Mouse (Mus musculus) olfactory bulb, adult 2 months (tissue): ENCODE measurements around the gene Fgfr2. TPM values are rescaled to one million over a fixed set of nuclear protein-coding genes. Genes with fewer than 3 reads are reported as not detected.
A peak's percentile ranks its signal among the peaks of the same experiment; 100 is the strongest.

Source experiments
- H3K27ac ChIP-seq: fragments of 200-500 bp; 2 replicates; pipeline ENCODE4 v1.5.1; 2012; ENCODE audit warnings: low read depth, low read length; ENCODE audit not compliant: insufficient read depth
- H3K4me1 ChIP-seq: fragments of 200-500 bp; 2 replicates; pipeline ENCODE4 v1.6.1; 2012; ENCODE audit warnings: low read length; ENCODE audit not compliant: control insufficient read depth, insufficient read depth
- H3K4me3 ChIP-seq: fragments of 200-500 bp; 2 replicates; pipeline ENCODE4 v1.5.1; 2012; ENCODE audit warnings: mild to moderate bottlenecking, low read depth, low read length, moderate library complexity; ENCODE audit not compliant: insufficient read depth
- CTCF ChIP-seq: fragments of 200-500 bp; IDR thresholded peaks from 2 replicates; pipeline ENCODE4 v1.5.1; 2012; ENCODE audit warnings: low read depth, mild to moderate bottlenecking, low read length, moderate library complexity; ENCODE audit not compliant: insufficient read depth
- POLR2A ChIP-seq: fragments of 200-500 bp; IDR thresholded peaks from 2 replicates; pipeline ENCODE4 v1.6.1; 2012; ENCODE audit warnings: mild to moderate bottlenecking, low read depth, low read length, moderate library complexity; ENCODE audit not compliant: insufficient read depth
- WGBS: fragments of 180-500 bp; shearing (Covaris S2); methylation state at CpG from one replicate; pipeline ENCODE4 v1.1.7; 2018; 5-methylcytosine and 5-hydroxymethylcytosine counted together
- polyA plus RNA-seq: library from polyadenylated mRNA; stranded (reverse); fragments of >200 nt; gene quantifications from 2 replicates; pipeline ENCODE4 v1.2.4, GENCODE M21; 2012; ENCODE audit warnings: low replicate concordance; ENCODE audit not compliant: missing spikeins, insufficient read depth, insufficient read length

Gene Fgfr2
- polyA plus RNA-seq, 1 experiment: not detected

DNA sequence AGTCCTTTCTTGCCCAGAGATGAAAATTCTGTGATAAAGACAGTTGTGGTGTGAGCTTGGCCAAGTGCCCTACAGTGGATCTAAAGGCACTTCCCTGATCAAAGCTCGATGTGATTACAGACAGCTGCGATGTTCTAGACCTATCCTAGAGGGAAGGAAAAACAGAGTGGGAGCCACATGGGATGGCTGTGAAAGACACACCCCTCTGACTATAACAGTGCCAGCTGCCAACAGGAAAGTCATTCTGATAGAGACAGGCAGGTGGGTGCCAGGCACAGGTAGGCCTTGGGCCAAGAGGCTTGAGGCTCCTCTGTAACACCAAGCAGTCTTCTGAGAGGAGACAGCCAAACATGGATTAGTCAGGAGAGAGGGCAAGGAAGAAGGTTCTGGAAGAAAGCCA is 2104.0 kb downstream of the Fgfr2 start:
- 85% methylated on average over 2 of the region's 2 CpGs for WGBS
- no peaks in the 10 kb centered on the region for H3K4me1 ChIP-seq
- TF ChIP-seq POLR2A: no peak
- no peak for TF ChIP-seq CTCF
- no peak overlapping the region for H3K4me3 ChIP-seq
- no peak overlapping the region for H3K27ac ChIP-seq

DNA sequence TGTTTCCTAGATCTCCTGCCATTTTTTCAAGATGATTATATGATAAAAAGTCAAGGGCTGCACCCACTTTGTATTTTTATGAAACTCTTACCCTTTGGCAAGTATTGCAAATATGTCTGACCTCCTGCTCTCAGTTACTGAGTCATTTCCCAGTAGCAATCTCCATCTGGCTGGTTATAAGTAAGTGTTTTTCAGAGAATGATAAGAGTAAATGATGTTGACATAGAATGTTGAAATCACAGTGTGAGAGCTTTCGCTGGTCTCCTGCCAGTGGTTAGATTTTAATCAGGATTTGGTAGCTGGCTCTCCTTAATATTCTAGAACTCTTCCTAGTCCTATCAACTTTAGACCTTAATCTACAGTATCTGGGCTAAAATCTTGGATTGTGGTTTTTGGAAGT is 2111.2 kb downstream of the Fgfr2 start:
- H3K27ac ChIP-seq: no peak overlapping the region
- WGBS: 88% methylated on average over 1 of the region's 1 CpGs
- H3K4me3 ChIP-seq: no peak overlapping the region
- no peaks in the 10 kb centered on the region for H3K4me1 ChIP-seq
- no peak for TF ChIP-seq POLR2A
- TF ChIP-seq CTCF: no peak

DNA sequence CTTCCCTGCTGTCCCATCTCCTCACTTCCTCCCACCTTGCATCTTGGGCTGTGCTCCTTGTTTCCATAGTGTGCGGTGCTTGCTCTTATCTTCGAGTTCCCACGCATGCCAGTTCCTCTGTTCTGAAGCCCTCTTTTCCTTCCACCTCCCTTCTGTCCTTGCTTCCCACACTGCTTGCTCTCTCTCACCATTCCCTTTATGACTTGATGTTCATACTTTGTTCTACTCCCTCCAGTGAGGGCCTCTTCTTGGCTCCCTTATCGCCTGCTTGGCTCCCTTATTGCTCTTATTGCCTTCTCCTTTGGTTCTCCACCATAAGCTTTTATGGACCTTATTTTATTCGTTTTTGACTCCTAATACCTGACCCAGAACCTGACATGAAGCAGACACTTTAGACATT is 2114.0 kb downstream of the Fgfr2 start:
- no peak overlapping the region for H3K27ac ChIP-seq
- TF ChIP-seq POLR2A: no peak
- TF ChIP-seq CTCF: no peak
- no peaks in the 10 kb centered on the region for H3K4me1 ChIP-seq
- no peak overlapping the region for H3K4me3 ChIP-seq
- 86% methylated on average over 5 of the region's 5 CpGs for WGBS

DNA sequence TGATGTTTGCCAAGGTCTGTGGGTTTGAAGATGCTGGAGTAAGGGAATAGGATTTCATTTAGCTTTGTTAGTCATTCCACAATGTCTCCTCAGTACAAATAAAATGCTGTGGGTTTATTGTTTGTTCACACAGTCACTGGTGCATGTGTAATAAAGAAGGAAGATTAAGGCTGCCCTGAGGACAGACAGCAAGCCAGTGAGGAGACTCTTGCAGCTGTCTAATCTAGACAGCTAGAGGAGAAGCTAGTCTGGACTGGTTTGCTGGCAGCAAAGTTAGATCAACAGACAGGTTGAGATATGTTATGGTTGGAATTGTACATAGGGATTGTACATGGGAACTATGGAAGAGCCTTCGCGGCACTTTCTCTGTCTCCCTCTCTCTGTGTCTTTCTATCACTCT is 2115.9 kb downstream of the Fgfr2 start:
- Histone ChIP-seq H3K4me3 (no peak overlapping the region), H3K27ac (no peak overlapping the region), H3K4me1 (no peaks in the 10 kb centered on the region)
- WGBS: 100% methylated on average over 2 of the region's 2 CpGs
- TF ChIP-seq CTCF (no peak), POLR2A (no peak)

DNA sequence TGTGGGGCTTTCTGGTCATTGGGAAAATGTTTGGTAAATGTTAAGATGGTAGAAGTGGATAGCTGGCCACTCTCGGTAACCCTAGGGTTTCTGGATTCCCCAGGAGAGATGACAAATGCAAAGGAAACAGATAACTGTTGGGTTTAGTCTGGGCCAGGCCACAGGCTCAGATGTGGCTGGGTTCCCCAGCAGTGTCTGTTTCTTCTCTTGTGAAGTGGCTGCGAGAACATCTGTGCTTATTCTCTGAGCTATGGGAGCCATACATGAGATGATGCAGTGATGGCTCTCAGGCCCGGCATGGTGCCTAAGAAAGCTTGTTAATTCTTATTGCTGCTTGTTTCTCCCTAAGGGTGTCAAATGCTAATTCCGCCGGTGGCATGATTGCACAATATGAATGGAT is 2119.1 kb downstream of the Fgfr2 start:
- H3K4me1 ChIP-seq: no peaks in the 10 kb centered on the region
- 80% methylated on average over 5 of the region's 5 CpGs for WGBS
- no peak overlapping the region for H3K4me3 ChIP-seq
- TF ChIP-seq CTCF (no peak), POLR2A (no peak)
- H3K27ac ChIP-seq: no peak overlapping the region

DNA sequence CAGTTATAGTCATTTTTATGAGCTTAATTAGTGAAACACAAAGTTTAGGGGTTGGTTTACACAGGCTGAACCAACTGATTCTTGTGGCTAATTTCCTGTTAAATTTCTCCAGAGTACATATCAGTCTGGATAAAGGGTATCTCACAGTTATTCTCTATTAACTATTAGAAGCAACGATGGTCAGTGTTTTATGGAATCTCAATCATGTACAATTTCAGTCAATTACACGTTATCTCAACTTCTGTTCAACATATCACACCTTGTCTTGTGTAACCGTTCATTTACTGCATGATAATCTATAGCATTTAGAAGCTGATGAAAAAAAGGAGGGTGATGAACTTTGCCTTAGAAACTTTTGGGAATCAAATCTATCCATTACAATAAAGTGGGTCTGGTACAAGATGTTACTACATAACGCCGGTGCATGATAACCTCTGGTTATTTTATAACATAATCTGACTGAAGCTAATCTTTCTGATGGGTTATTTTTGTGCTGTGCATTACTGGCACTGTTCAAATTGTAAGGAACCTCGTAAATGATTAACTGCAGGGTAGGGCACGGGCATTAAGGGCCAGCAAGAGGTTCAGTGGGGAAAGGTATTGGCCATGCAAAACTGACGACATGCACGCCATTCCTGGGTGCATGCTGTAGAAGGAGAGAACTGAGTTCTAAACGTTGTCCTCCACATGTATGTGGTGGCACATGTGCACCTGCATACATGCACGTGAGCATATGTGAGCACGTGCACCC is 2121.0 kb downstream of the Fgfr2 start:
- 95% methylated on average over 12 of the region's 12 CpGs for WGBS
- no peak overlapping the region for H3K4me3 ChIP-seq
- H3K27ac ChIP-seq: no peak overlapping the region
- no peak for TF ChIP-seq CTCF
- TF ChIP-seq POLR2A: no peak
- H3K4me1 ChIP-seq: no peaks in the 10 kb centered on the region

DNA sequence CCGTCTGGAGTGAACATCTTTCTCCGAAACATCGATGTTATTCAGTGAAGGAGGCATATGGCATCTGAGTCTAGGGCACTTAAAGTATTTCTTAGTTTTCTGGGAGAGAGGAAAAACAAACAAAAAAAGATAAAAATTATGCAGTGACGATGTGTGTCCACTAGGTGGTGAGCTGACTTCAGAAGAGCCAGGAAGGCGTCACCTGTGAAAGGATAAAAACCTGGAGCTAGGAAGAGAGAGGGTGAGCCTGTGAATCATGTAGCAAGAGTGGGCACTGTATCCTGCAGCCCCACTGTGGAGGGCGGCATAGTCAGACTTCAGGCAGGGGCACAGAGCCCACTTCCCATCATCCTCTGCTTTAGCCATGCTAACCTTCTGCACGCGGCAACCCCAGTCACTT is 2129.2 kb downstream of the Fgfr2 start:
- TF ChIP-seq POLR2A (no peak), CTCF (peak; percentile 34; the same call in 1 of the 2 replicates)
- no peaks in the 10 kb centered on the region for H3K4me1 ChIP-seq
- H3K27ac ChIP-seq: no peak overlapping the region
- WGBS: 55% methylated on average over 8 of the region's 8 CpGs
- H3K4me3 ChIP-seq: no peak overlapping the region

DNA sequence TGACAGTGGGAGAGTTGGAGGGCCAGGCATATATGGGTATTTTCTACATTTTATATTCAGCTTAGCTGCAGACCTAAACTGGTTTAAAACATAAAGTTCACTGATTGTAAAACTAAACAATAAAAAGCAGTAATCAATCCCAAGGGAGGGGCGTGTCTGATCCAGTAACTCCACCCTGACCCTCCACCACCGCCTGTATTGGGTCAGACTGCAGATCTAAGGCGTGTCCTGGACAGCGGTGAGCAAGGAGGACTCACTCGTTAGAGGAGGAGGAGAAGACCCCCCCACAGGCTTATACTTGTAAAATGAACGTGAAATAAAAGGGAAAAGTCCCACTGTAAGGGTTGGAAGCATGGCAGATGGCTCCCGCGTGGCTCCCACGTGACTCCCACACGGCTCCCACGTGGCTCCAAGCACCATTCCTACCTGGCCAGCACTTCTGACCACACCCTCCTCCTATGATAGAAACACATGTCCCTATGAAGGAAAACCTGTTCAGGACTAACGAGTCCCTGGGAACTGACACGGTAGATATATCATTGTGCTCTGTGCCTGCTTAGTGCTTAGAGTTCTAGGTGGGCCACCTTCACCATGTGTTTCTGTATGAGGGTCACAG is 2131.9 kb downstream of the Fgfr2 start:
- Histone ChIP-seq H3K4me3 (no peak overlapping the region), H3K4me1 (no peaks in the 10 kb centered on the region), H3K27ac (no peak overlapping the region)
- no peak for TF ChIP-seq CTCF
- WGBS: 86% methylated on average over 13 of the region's 13 CpGs

DNA sequence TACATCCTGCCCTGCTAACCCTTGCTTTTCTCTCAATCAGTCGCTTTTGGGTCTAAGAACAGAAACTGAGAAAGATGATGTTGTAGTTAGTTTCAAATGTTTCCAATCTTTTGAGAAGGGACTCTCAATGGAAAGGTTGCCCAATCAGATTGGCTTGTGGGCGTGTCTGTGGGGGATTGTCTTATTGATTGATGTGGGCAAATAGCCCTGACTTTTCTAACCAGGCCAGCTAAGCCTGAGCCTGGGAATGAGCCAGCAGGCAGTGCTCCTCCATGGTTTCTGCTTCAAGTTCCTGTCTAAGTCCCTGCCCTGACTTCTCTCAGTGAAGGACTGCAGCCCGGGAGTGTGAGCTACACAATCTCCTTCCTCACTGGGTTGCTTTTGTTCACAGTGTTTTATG is 2133.8 kb downstream of the Fgfr2 start:
- no peak for TF ChIP-seq POLR2A
- TF ChIP-seq CTCF: no peak
- Histone ChIP-seq H3K4me1 (no peaks in the 10 kb centered on the region), H3K27ac (no peak overlapping the region), H3K4me3 (no peak overlapping the region)
- 60% methylated on average over 3 of the region's 3 CpGs for WGBS
